Mouse (Mus musculus) intestine, embryonic 15.5 days (tissue): Measurements from ENCODE around the gene Krtap5-4. TPM values are rescaled to one million over a fixed set of nuclear protein-coding genes. Genes with fewer than 3 reads are reported as not detected.
"Not testable (repeated sequence)": the region's sequence is repeated elsewhere in the genome, so short reads cannot be mapped to it uniquely, and the experiment has no call there.

Experiments
- ATAC-seq: fragments of 200-750 bp; cut with Nextera tagmentation; 2 replicates; pipeline ENCODE4 v1.8.0; 2017; ENCODE audit warnings: moderate TSS enrichment, moderate library complexity
- H3K27ac ChIP-seq: fragments of 300-500 bp; sonication (generic); 2 replicates; pipeline ENCODE4 v1.5.1; 2015; ENCODE audit warnings: mild to moderate bottlenecking, inconsistent platforms
- H3K27me3 ChIP-seq: fragments of 300-500 bp; sonication (generic); replicated peaks from 2 replicates; pipeline ENCODE4 v1.6.1; 2015; ENCODE audit warnings: inconsistent platforms
- H3K36me3 ChIP-seq: fragments of 300-500 bp; sonication (generic); 2 replicates; pipeline ENCODE4 v1.6.1; 2015; ENCODE audit warnings: inconsistent platforms
- H3K4me1 ChIP-seq: fragments of 300-500 bp; sonication (generic); replicated peaks from 2 replicates; pipeline ENCODE4 v1.6.1; 2015; ENCODE audit warnings: inconsistent platforms
- H3K4me2 ChIP-seq: fragments of 300-500 bp; sonication (generic); replicated peaks from 2 replicates; pipeline ENCODE4 v1.6.1; 2015; ENCODE audit warnings: mild to moderate bottlenecking, inconsistent platforms
- H3K4me3 ChIP-seq: fragments of 300-500 bp; sonication (generic); replicated peaks from 2 replicates; pipeline ENCODE4 v1.5.1; 2015; ENCODE audit warnings: inconsistent platforms
- H3K9ac ChIP-seq: fragments of 300-500 bp; sonication (generic); 2 replicates; pipeline ENCODE4 v1.6.1; 2015; ENCODE audit warnings: inconsistent platforms
- H3K9me3 ChIP-seq: fragments of 300-500 bp; sonication (generic); 2 replicates; pipeline ENCODE4 v1.6.1; 2016; ENCODE audit warnings: inconsistent platforms
- WGBS: fragments of 180-500 bp; shearing (Covaris S2); methylation state at CpG from one replicate; pipeline ENCODE4 v1.1.7; 2015; 5-methylcytosine and 5-hydroxymethylcytosine counted together
- polyA plus RNA-seq: library from polyadenylated mRNA; unstranded; fragments of >200 nt; fragmentation: Nextera tagmentation; extraction: Ambion mirVana; gene quantifications from 2 replicates; pipeline ENCODE4 v1.2.1, GENCODE M21; 2015

Gene Krtap5-4
- polyA plus RNA-seq, 1 experiment from 2014 or later, result not detected

- H3K4me3 ChIP-seq, result no peak overlapping the region
- no peaks in the 10 kb centered on the region for H3K27me3 ChIP-seq
- H3K9ac ChIP-seq, result no peak overlapping the region
- no peaks in the 10 kb centered on the region for H3K4me1 ChIP-seq
- H3K36me3 ChIP-seq, result no peaks in the 10 kb centered on the region
- ATAC-seq, result no peak
- H3K9me3 ChIP-seq, result no peaks in the 10 kb centered on the region
- H3K27ac ChIP-seq, result no peak overlapping the region
- no peak overlapping the region for H3K4me2 ChIP-seq
These were observed 7.9 kb upstream of the Krtap5-4 start for GRCm38 (mm10) chr7:142295418-142295817.

- H3K4me2 ChIP-seq, H3K4me3 ChIP-seq, ATAC-seq, H3K27ac ChIP-seq, H3K9me3 ChIP-seq, H3K9ac ChIP-seq, H3K36me3 ChIP-seq, H3K27me3 ChIP-seq, H3K4me1 ChIP-seq: not testable (repeated sequence)
- WGBS, result 18% methylated on average over 4 of the region's 4 CpGs
These were observed 7.2 kb upstream of the Krtap5-4 start for GRCm38 (mm10) chr7:142296108-142296507.

GRCm38 (mm10) chr7:142297018-142297417 is 6.3 kb upstream of the Krtap5-4 start, which contains the start of gene Krtap5-1:
Krtap5-1 (minus strand) TSS chr7:142297118.
- not testable (repeated sequence) for H3K4me1 ChIP-seq, H3K9me3 ChIP-seq, H3K36me3 ChIP-seq, H3K4me3 ChIP-seq, H3K27me3 ChIP-seq, ATAC-seq, H3K9ac ChIP-seq, H3K27ac ChIP-seq, H3K4me2 ChIP-seq

GRCm38 (mm10) chr7:142303929-142304328 is 580 bp downstream of the Krtap5-4 start:
- not testable (repeated sequence) for H3K4me3 ChIP-seq, H3K9ac ChIP-seq, H3K36me3 ChIP-seq, H3K4me1 ChIP-seq, H3K27me3 ChIP-seq, H3K4me2 ChIP-seq, H3K9me3 ChIP-seq, H3K27ac ChIP-seq, ATAC-seq
- WGBS, result 82% methylated on average over 1 of the region's 1 CpGs

GRCm38 (mm10) chr7:142314600-142315285 is 11.4 kb downstream of the Krtap5-4 start:
- H3K27ac ChIP-seq, result no peak overlapping the region
- no peaks in the 10 kb centered on the region for H3K36me3 ChIP-seq
- H3K27me3 ChIP-seq, result no peaks in the 10 kb centered on the region
- no peak for ATAC-seq
- WGBS, result 57% methylated on average over 5 of the region's 5 CpGs
- H3K9ac ChIP-seq, result no peak overlapping the region
- peaks cover 7% of the 10 kb centered on the region; the same call in 1 of the 2 replicates for H3K4me1 ChIP-seq
- no peaks in the 10 kb centered on the region for H3K9me3 ChIP-seq
- no peak overlapping the region for H3K4me3 ChIP-seq
- no peak overlapping the region for H3K4me2 ChIP-seq

- H3K4me1 ChIP-seq, result peaks cover 10% of the 10 kb centered on the region; the same call in 1 of the 2 replicates
- WGBS, result 35% methylated on average over 6 of the region's 6 CpGs
- peak; percentile 40; the same call in 1 of the 2 replicates for ATAC-seq
- H3K27ac ChIP-seq, result no peak overlapping the region
- H3K27me3 ChIP-seq, result no peaks in the 10 kb centered on the region
- no peaks in the 10 kb centered on the region for H3K9me3 ChIP-seq
- H3K4me2 ChIP-seq, result no peak overlapping the region
- no peaks in the 10 kb centered on the region for H3K36me3 ChIP-seq
- H3K9ac ChIP-seq, result no peak overlapping the region
- no peak overlapping the region for H3K4me3 ChIP-seq
These were observed 13.2 kb downstream of the Krtap5-4 start for GRCm38 (mm10) chr7:142316558-142316957.

GRCm38 (mm10) chr7:142317216-142317615 is 13.9 kb downstream of the Krtap5-4 start:
- Histone ChIP-seq H3K4me3 (no peak overlapping the region), H3K36me3 (no peaks in the 10 kb centered on the region), H3K4me1 (peaks cover 10% of the 10 kb centered on the region; the same call in 1 of the 2 replicates), H3K27me3 (no peaks in the 10 kb centered on the region), H3K9ac (no peak overlapping the region), H3K4me2 (no peak overlapping the region), H3K27ac (no peak overlapping the region), H3K9me3 (no peaks in the 10 kb centered on the region)
- ATAC-seq, result no peak
- 57% methylated on average over 5 of the region's 5 CpGs for WGBS

GRCm38 (mm10) chr7:142319124-142319523 is 15.8 kb downstream of the Krtap5-4 start:
- Histone ChIP-seq H3K27ac (0 out of 2 replicates have a peak overlapping the region, but pooled peaks have one; percentile 70), H3K4me1 (peaks cover 10% of the 10 kb centered on the region; the same call in 1 of the 2 replicates), H3K9me3 (no peaks in the 10 kb centered on the region), H3K27me3 (no peaks in the 10 kb centered on the region), H3K36me3 (no peaks in the 10 kb centered on the region), H3K9ac (no peak overlapping the region), H3K4me3 (no peak overlapping the region), H3K4me2 (no peak overlapping the region)
- WGBS, result 75% methylated on average over 11 of the region's 11 CpGs
- no peak for ATAC-seq

- Histone ChIP-seq H3K36me3 (no peaks in the 10 kb centered on the region), H3K4me1 (peaks cover 10% of the 10 kb centered on the region; the same call in 1 of the 2 replicates), H3K9ac (no peak overlapping the region), H3K9me3 (no peaks in the 10 kb centered on the region), H3K27ac (peak overlapping the region; percentile 54; the same call in 1 of the 2 replicates), H3K4me3 (no peak overlapping the region), H3K27me3 (no peaks in the 10 kb centered on the region), H3K4me2 (no peak overlapping the region)
- ATAC-seq, result no peak
- 33% methylated on average over 2 of the region's 2 CpGs for WGBS
These were observed 17.6 kb downstream of the Krtap5-4 start for GRCm38 (mm10) chr7:142320906-142321305.

GRCm38 (mm10) chr7:142321637-142322306 is 18.4 kb downstream of the Krtap5-4 start:
- H3K9ac ChIP-seq, H3K4me2 ChIP-seq, H3K4me3 ChIP-seq, H3K9me3 ChIP-seq, H3K36me3 ChIP-seq, H3K27me3 ChIP-seq: not testable (repeated sequence)
- H3K4me1 ChIP-seq, result peaks cover 13% of the 10 kb centered on the region; the same call in 1 of the 2 replicates
- peak overlapping the region; percentile 51 for H3K27ac ChIP-seq
- ATAC-seq, result 0 out of 2 replicates have a peak, but pooled peaks have one; percentile 9
- 38% methylated on average over 7 of the region's 10 CpGs for WGBS

- Histone ChIP-seq H3K9ac (no peak overlapping the region), H3K4me2 (no peak overlapping the region), H3K4me1 (peaks cover 19% of the 10 kb centered on the region), H3K9me3 (no peaks in the 10 kb centered on the region), H3K4me3 (no peak overlapping the region), H3K36me3 (no peaks in the 10 kb centered on the region), H3K27me3 (no peaks in the 10 kb centered on the region), H3K27ac (peak overlapping the region; percentile 28; the same call in 1 of the 2 replicates)
- WGBS, result 86% methylated on average over 6 of the region's 6 CpGs
- no peak for ATAC-seq
These were observed 19.3 kb downstream of the Krtap5-4 start for GRCm38 (mm10) chr7:142322641-142323040.

GRCm38 (mm10) chr7:142323396-142324117 is 20.2 kb downstream of the Krtap5-4 start:
- ATAC-seq, result no peak
- Histone ChIP-seq H3K27me3 (no peaks in the 10 kb centered on the region), H3K36me3 (no peaks in the 10 kb centered on the region), H3K4me1 (peaks cover 25% of the 10 kb centered on the region), H3K4me3 (no peak overlapping the region), H3K4me2 (no peak overlapping the region), H3K9me3 (no peaks in the 10 kb centered on the region), H3K27ac (peak overlapping the region; percentile 27; the same call in 1 of the 2 replicates), H3K9ac (no peak overlapping the region)
- 69% methylated on average over 12 of the region's 12 CpGs for WGBS
